ENCODE assay signal across 21 mouse cellular contexts in the genomic region with DNA sequence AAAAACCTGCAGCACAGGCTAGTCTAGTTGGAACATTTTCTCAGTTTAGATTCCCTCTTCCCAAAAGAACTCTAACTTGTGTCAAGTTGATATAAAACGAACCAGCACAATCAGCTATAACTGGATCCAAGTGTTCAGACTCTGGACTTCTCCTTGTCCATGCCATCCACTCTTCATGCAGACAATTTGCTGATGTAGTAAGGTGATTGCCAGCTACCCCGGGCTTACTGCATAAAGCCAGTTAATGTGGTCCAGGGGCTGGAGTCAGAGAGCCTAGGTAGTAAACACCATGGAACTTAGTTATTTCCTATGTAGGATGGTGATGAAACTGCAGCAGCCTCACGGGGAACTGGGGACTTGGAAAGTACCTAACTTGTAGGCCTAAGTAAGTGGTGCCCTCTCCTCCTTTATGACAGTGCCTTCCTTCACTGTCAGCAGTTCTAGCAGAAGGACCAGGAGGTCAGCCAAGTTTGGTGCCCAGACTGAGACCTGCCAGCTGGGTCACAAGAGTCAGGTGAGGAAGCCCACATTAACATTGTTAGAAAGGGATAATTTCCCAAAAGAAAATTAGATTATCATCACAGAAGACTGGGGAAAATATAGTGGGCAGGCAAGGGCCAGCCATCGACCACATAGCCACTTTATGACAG. TPM values are rescaled to one million over a fixed set of nuclear protein-coding genes. Genes with fewer than 3 reads are reported as not detected.
DNase-seq lines count a peak whose midpoint lies in the region; ATAC-seq lines count a peak whose summit lies in the region.
"Had no signal": no experiment of that assay in that cellular context is flagged by ENCODE, and none has a peak within 500 bp of the region (broad histone marks: within the 10 kb centered on the region; RNA-seq: fewer than 3 reads in every experiment).

No protein-coding gene starts in this region.

- no peak overlapping the region for H3K4me2 ChIP-seq in kidney, embryonic 16.5 days (replicated peaks; ENCODE audit: low read depth, low read length)
- H3K4me2 ChIP-seq in kidney, embryonic 15.5 days = no peak overlapping the region
- H3K4me2 ChIP-seq: forebrain, embryonic 13.5 days; heart, embryonic 11.5 days; hindbrain, embryonic 12.5 days had no signal

- H3K27ac ChIP-seq in kidney, embryonic 16.5 days (ENCODE audit: low read length) = no peak overlapping the region
- no peak overlapping the region for H3K27ac ChIP-seq in kidney, embryonic 15.5 days
- H3K27ac ChIP-seq: forebrain, embryonic 10.5 days; forebrain, embryonic 13.5 days; gastrocnemius, adult 2 months; hindbrain, embryonic 12.5 days had no signal

- no peaks in the 10 kb centered on the region for H3K36me3 ChIP-seq in kidney, embryonic 16.5 days (ENCODE audit: insufficient read depth, low read length)
- no peaks in the 10 kb centered on the region for H3K36me3 ChIP-seq in kidney, embryonic 15.5 days
- H3K36me3 ChIP-seq: forebrain, embryonic 10.5 days; hindbrain, embryonic 12.5 days had no signal

- H3K27me3 ChIP-seq in kidney, embryonic 16.5 days (ENCODE audit: insufficient read depth, low read length) = no peaks in the 10 kb centered on the region
- no peaks in the 10 kb centered on the region for H3K27me3 ChIP-seq in kidney, embryonic 15.5 days
- H3K27me3 ChIP-seq: forebrain, embryonic 13.5 days; hindbrain, embryonic 12.5 days had no signal

- H3K4me3 ChIP-seq in kidney, embryonic 16.5 days (ENCODE audit: low read length) = no peak overlapping the region
- H3K4me3 ChIP-seq in kidney, embryonic 15.5 days (replicated peaks) = no peak overlapping the region
- H3K4me3 ChIP-seq: forebrain, embryonic 10.5 days; forebrain, embryonic 13.5 days; gastrocnemius, adult 2 months; hindbrain, embryonic 12.5 days had no signal

- 86% methylated on average over 4 of the region's 4 CpGs for WGBS in kidney, embryonic 16.5 days
- WGBS in kidney, embryonic 15.5 days = 85% methylated on average over 4 of the region's 4 CpGs

- H3K9me3 ChIP-seq in kidney, embryonic 16.5 days (ENCODE audit: low read length) = no peaks in the 10 kb centered on the region
- no peaks in the 10 kb centered on the region for H3K9me3 ChIP-seq in kidney, embryonic 15.5 days (replicated peaks)
- H3K9me3 ChIP-seq: forebrain, embryonic 10.5 days; forebrain, embryonic 13.5 days; hindbrain, embryonic 12.5 days had no signal

- peak; percentile 68 for DNase-seq in kidney, adult 11 months
- peak; percentile 63 to 64 for DNase-seq in kidney, adult 8-10 months
- peak; percentile 19 for DNase-seq in adipocyte (ENCODE audit: low spot score)
- DNase-seq in kidney, postnatal 36 days = peak; percentile 68 to 69
- DNase-seq in layer of hippocampus, postnatal 14 days (ENCODE audit: low spot score in 2 of 2) = no peak
- DNase-seq: adrenal gland, postnatal 10 days; adrenal gland, postnatal 36 days; cerebellum, adult 18-20 months; cerebellum, adult 9-10 months; cerebellum, postnatal 14 days; forebrain, postnatal 0 days; gastrocnemius, adult 2 months; gastrocnemius, postnatal 14 days; heart, adult 11 months had no signal

- H3K9ac ChIP-seq in kidney, embryonic 16.5 days (replicated peaks; ENCODE audit: low read length) = no peak overlapping the region
- no peak overlapping the region for H3K9ac ChIP-seq in kidney, embryonic 15.5 days
- H3K9ac ChIP-seq: forebrain, embryonic 13.5 days; forebrain, postnatal 0 days; hindbrain, embryonic 12.5 days had no signal

- no peak for ATAC-seq in kidney, embryonic 16.5 days (ENCODE audit: low FRiP score, low TSS enrichment)
- no peak for ATAC-seq in kidney, embryonic 15.5 days (replicated peaks; ENCODE audit: low FRiP score)
- ATAC-seq: activated CD4-positive, CD25-positive, alpha-beta regulatory T cell, adult 4 months; forebrain, embryonic 13.5 days; forebrain, postnatal 0 days had no signal

- peaks cover 12% of the 10 kb centered on the region; the same call in 1 of the 2 replicates for H3K4me1 ChIP-seq in kidney, embryonic 16.5 days (ENCODE audit: insufficient read depth, low read length)
- H3K4me1 ChIP-seq in kidney, embryonic 15.5 days = peaks cover 5% of the 10 kb centered on the region

RNA-seq across cellular contexts. Expression of gene D430042O09Rik, which starts 28.8 kb away (rescaled TPM):
- polyA plus RNA-seq in kidney, embryonic 16.5 days (2015; fragmentation: Nextera tagmentation; extraction: Ambion mirVana) = 10.1 and 10.3 TPM in 2 replicates
- polyA plus RNA-seq in kidney, embryonic 15.5 days (2015; fragmentation: Nextera tagmentation; extraction: Ambion mirVana) = 9.3 and 10.1 TPM in 2 replicates
- total RNA-seq in layer of hippocampus, postnatal 14 days (2021) = 10 to 100 TPM; 26.5 to 27.6 TPM

RNA-seq across cellular contexts. Expression of gene Gtf3c1, which starts 28.9 kb away (rescaled TPM):
- polyA plus RNA-seq in kidney, embryonic 16.5 days (2015; fragmentation: Nextera tagmentation; extraction: Ambion mirVana) = 31.5 and 33.9 TPM in 2 replicates
- 28.2 and 30.6 TPM in 2 replicates for polyA plus RNA-seq in kidney, embryonic 15.5 days (2015; fragmentation: Nextera tagmentation; extraction: Ambion mirVana)
- total RNA-seq in layer of hippocampus, postnatal 14 days (2021) = 10 to 100 TPM; 88.8 to 94.2 TPM

Comparison
In these comparisons a context has a peak if more than half of its experiments do, and no peak if none do; other contexts are left out.
1. DNase-seq: peak in kidney, adult 11 months (single experiment), kidney, adult 8-10 months (2 of 2), adipocyte (single experiment) and kidney, postnatal 36 days (2 of 2); none in layer of hippocampus, postnatal 14 days (0 of 2).